ENCODE assay signal across 22 mouse cellular contexts in genomic region chr7:113038906-113039671, GRCm38 (mm10).
DNase-seq lines count a peak whose midpoint lies in the region; ATAC-seq lines count a peak whose summit lies in the region.
"Had no signal": no experiment of that assay in that cellular context is flagged by ENCODE, and none has a peak within 500 bp of the region (broad histone marks: within the 10 kb centered on the region; RNA-seq: fewer than 3 reads in every experiment).

No protein-coding gene starts in this region.

- H3K4me3 ChIP-seq in heart, embryonic 12.5 days, result no peak overlapping the region
- H3K4me3 ChIP-seq: embryonic facial prominence, embryonic 13.5 days; left cerebral cortex, adult 2 months; limb, embryonic 12.5 days; midbrain, embryonic 12.5 days; myocyte; neural tube, embryonic 15.5 days had no signal

- no peak for DNase-seq in heart, postnatal 36 days
- peak; percentile 44 for DNase-seq in 3T3-L1 (ENCODE audit: low read depth, low spot score)
- peak; percentile 60 for DNase-seq in ES-CJ7 (ENCODE audit: low read depth, low spot score)
- DNase-seq in layer of hippocampus, postnatal 25 days (ENCODE audit: extremely low spot score in 1 of 2, low spot score in 1 of 2), result no peak
- DNase-seq in cerebellum, postnatal 10 days, result no peak
- DNase-seq in spleen, adult 18-20 months, result no peak
- DNase-seq: kidney, adult 2 months; kidney, postnatal 14 days; lung, postnatal 10 days; right cerebral cortex, postnatal 4 days; thymus, postnatal 25 days had no signal

- H3K9me3 ChIP-seq in heart, embryonic 12.5 days (replicated peaks), result no peaks in the 10 kb centered on the region
- H3K9me3 ChIP-seq: embryonic facial prominence, embryonic 13.5 days; limb, embryonic 12.5 days; midbrain, embryonic 12.5 days; neural tube, embryonic 15.5 days had no signal

- no peaks in the 10 kb centered on the region for H3K27me3 ChIP-seq in heart, embryonic 12.5 days (replicated peaks)
- H3K27me3 ChIP-seq: embryonic facial prominence, embryonic 13.5 days; limb, embryonic 12.5 days; midbrain, embryonic 12.5 days; neural tube, embryonic 15.5 days; Patski had no signal

- H3K4me2 ChIP-seq in heart, embryonic 12.5 days, result no peak overlapping the region
- H3K4me2 ChIP-seq: embryonic facial prominence, embryonic 13.5 days; limb, embryonic 12.5 days; midbrain, embryonic 12.5 days; neural tube, embryonic 15.5 days had no signal

- 0 out of 2 replicates have a peak overlapping the region, but pooled peaks have one; percentile 33 for H3K27ac ChIP-seq in heart, embryonic 12.5 days (ENCODE audit: poor library complexity, severe bottlenecking)
- H3K27ac ChIP-seq: embryonic facial prominence, embryonic 13.5 days; left cerebral cortex, adult 2 months; limb, embryonic 12.5 days; liver, embryonic 14.5 days; midbrain, embryonic 12.5 days; neural tube, embryonic 15.5 days had no signal

- peaks cover 9% of the 10 kb centered on the region; the same call in 1 of the 2 replicates for H3K4me1 ChIP-seq in heart, embryonic 12.5 days (replicated peaks)
- H3K4me1 ChIP-seq: embryonic facial prominence, embryonic 13.5 days; limb, embryonic 12.5 days; neural tube, embryonic 15.5 days had no signal

- peak; percentile 61 for ATAC-seq in heart, embryonic 12.5 days (ENCODE audit: insufficient number of reproducible peaks, low FRiP score)
- ATAC-seq in common myeloid progenitor, adult 5-6 weeks (replicated peaks; ENCODE audit: low read depth, poor library complexity, severe bottlenecking), result 0 out of 2 replicates have a peak, but pooled peaks have one; percentile 9
- ATAC-seq: forebrain, embryonic 16.5 days; Patski had no signal

- intact Hi-C loops in heart, postnatal 36 days (cut with DNase I), result no loop called here

- no peak overlapping the region for H3K9ac ChIP-seq in heart, embryonic 12.5 days
- H3K9ac ChIP-seq: embryonic facial prominence, embryonic 13.5 days; limb, embryonic 12.5 days; liver, embryonic 14.5 days; midbrain, embryonic 12.5 days; neural tube, embryonic 15.5 days had no signal

- 63% methylated on average over 3 of the region's 3 CpGs for WGBS in heart, embryonic 12.5 days

- no peaks in the 10 kb centered on the region for H3K36me3 ChIP-seq in heart, embryonic 12.5 days
- H3K36me3 ChIP-seq: embryonic facial prominence, embryonic 13.5 days; limb, embryonic 12.5 days; midbrain, embryonic 12.5 days; neural tube, embryonic 15.5 days had no signal

Comparison
In these comparisons a context has a peak if more than half of its experiments do, and no peak if none do; other contexts are left out.
1. DNase-seq: peak in 3T3-L1 (single experiment) and ES-CJ7 (single experiment); none in heart, postnatal 36 days (0 of 2), layer of hippocampus, postnatal 25 days (0 of 2), cerebellum, postnatal 10 days (0 of 2) and spleen, adult 18-20 months (0 of 2).